Comparison of ENCODE assay signal across 9 mouse cellular contexts in the genomic region with DNA sequence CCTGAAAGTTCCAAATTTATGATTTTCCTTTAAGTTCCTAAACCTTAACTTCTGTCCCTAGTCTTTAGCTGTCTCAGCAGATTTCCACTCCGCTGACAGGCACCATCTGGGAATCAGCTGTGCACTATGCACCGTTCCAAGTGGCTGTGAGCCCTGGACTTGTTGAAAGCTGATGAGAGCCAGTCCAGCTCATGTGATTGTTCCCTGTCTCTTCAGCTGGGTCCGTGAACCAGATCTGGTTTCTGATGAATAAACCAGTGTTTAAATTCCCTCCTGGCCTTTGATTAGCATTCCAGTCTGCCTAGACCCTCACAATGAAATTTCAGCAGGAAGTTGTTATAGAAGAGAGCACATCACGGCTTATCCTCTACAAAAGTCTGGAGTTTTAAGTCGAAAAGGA. TPM values are rescaled to one million over a fixed set of nuclear protein-coding genes. Genes with fewer than 3 reads are reported as not detected.
DNase-seq lines count a peak whose midpoint lies in the region; ATAC-seq lines count a peak whose summit lies in the region.
"Had no signal": no experiment of that assay in that cellular context is flagged by ENCODE, and none has a peak within 500 bp of the region (broad histone marks: within the 10 kb centered on the region; RNA-seq: fewer than 3 reads in every experiment).

No protein-coding gene starts in this region.

- no peak overlapping the region for H3K27ac ChIP-seq in embryonic facial prominence, embryonic 11.5 days (replicated peaks; ENCODE audit: low read depth, low read length)
- no peak overlapping the region for H3K27ac ChIP-seq in neural tube, embryonic 14.5 days (ENCODE audit: low read depth, low read length)

- H3K4me3 ChIP-seq in embryonic facial prominence, embryonic 11.5 days (ENCODE audit: low read depth, low read length) = no peak overlapping the region
- H3K4me3 ChIP-seq in neural tube, embryonic 14.5 days (ENCODE audit: low read depth, low read length) = no peak overlapping the region

- no peaks in the 10 kb centered on the region for H3K36me3 ChIP-seq in embryonic facial prominence, embryonic 11.5 days (replicated peaks; ENCODE audit: control insufficient read depth, insufficient read depth, low read depth, low read length)
- H3K36me3 ChIP-seq in neural tube, embryonic 14.5 days (ENCODE audit: control insufficient read depth, insufficient read depth, low read length) = no peaks in the 10 kb centered on the region

- H3K9ac ChIP-seq in embryonic facial prominence, embryonic 11.5 days (replicated peaks; ENCODE audit: low read length) = no peak overlapping the region
- H3K9ac ChIP-seq in neural tube, embryonic 14.5 days (replicated peaks; ENCODE audit: low read depth, low read length) = no peak overlapping the region

- DNase-seq in retina, embryonic 14.5 days (ENCODE audit: low spot score) = peak; percentile 18
- no peak for DNase-seq in retina, postnatal 1 day
- peak; percentile 72 for DNase-seq in embryonic facial prominence, embryonic 11.5 days (ENCODE audit: low spot score)
- DNase-seq in heart, postnatal 10 days = peak; percentile 81 to 84
- peak; percentile 18 for DNase-seq in layer of hippocampus, adult 9-11 months

- ATAC-seq in embryonic facial prominence, embryonic 11.5 days (replicated peaks; ENCODE audit: insufficient number of reproducible peaks, low FRiP score, low TSS enrichment, low read depth) = 0 out of 2 replicates have a peak, but pooled peaks have one; percentile 62
- peak; percentile 69; the same call in 1 of the 2 replicates for ATAC-seq in neural tube, embryonic 14.5 days (ENCODE audit: low read depth)
- ATAC-seq in megakaryocyte, adult 5-6 weeks (ENCODE audit: poor library complexity, severe bottlenecking) = no peak
- no peak for ATAC-seq in erythroid progenitor cell, adult 5-6 weeks (replicated peaks; ENCODE audit: low FRiP score, poor library complexity, severe bottlenecking)

- H3K27me3 ChIP-seq in embryonic facial prominence, embryonic 11.5 days (ENCODE audit: control insufficient read depth, insufficient read depth, low read length) = no peaks in the 10 kb centered on the region
- no peaks in the 10 kb centered on the region for H3K27me3 ChIP-seq in neural tube, embryonic 14.5 days (ENCODE audit: control insufficient read depth, insufficient read depth, low read length)

- intact Hi-C loops in heart, postnatal 10 days (cut with DNase I) = no loop called here

- 22% methylated on average over 5 of the region's 5 CpGs for WGBS in embryonic facial prominence, embryonic 11.5 days
- 48% methylated on average over 5 of the region's 5 CpGs for WGBS in neural tube, embryonic 14.5 days

- no peaks in the 10 kb centered on the region for H3K9me3 ChIP-seq in embryonic facial prominence, embryonic 11.5 days (replicated peaks; ENCODE audit: control insufficient read depth, low read length)
- no peaks in the 10 kb centered on the region for H3K9me3 ChIP-seq in neural tube, embryonic 14.5 days (ENCODE audit: control insufficient read depth, low read length)

- H3K4me2 ChIP-seq in embryonic facial prominence, embryonic 11.5 days (ENCODE audit: low read depth, low read length) = no peak overlapping the region
- no peak overlapping the region for H3K4me2 ChIP-seq in neural tube, embryonic 14.5 days (ENCODE audit: low read depth, low read length)

- H3K4me1 ChIP-seq in embryonic facial prominence, embryonic 11.5 days (ENCODE audit: control insufficient read depth, insufficient read depth, low read length) = no peaks in the 10 kb centered on the region
- no peaks in the 10 kb centered on the region for H3K4me1 ChIP-seq in neural tube, embryonic 14.5 days (ENCODE audit: control insufficient read depth, insufficient read depth, low read length)

RNA-seq across cellular contexts. Expression of a gene that starts 28.3 kb away (rescaled TPM):
- polyA plus RNA-seq in embryonic facial prominence, embryonic 11.5 days (2014; fragmentation: Nextera tagmentation; extraction: Ambion mirVana) = 41.9 and 42.6 TPM in 2 replicates
- 100 to 1,000 TPM; 216 to 230 TPM for total RNA-seq in heart, postnatal 10 days (2021)
- polyA plus RNA-seq in neural tube, embryonic 14.5 days (2014; fragmentation: Nextera tagmentation; extraction: Ambion mirVana) = 6.8 and 8.7 TPM in 2 replicates
- 2.8 and 3.1 TPM in 2 replicates for total RNA-seq in megakaryocyte, adult 5-6 weeks (2015)
- 4.1 and 4.6 TPM in 2 replicates for total RNA-seq in megakaryocyte, adult 5-6 weeks (2017)
- not detected in 2 replicates for total RNA-seq in erythroid progenitor cell, adult 5-6 weeks (2015; ENCODE audit: low replicate concordance)
- not detected in 2 replicates for total RNA-seq in erythroid progenitor cell, adult 5-6 weeks (2017; ENCODE audit: low replicate concordance)

RNA-seq across cellular contexts. Expression of a gene that starts 30.0 kb away (rescaled TPM):
- not detected in 2 replicates for polyA plus RNA-seq in embryonic facial prominence, embryonic 11.5 days (2014; fragmentation: Nextera tagmentation; extraction: Ambion mirVana)
- not detected for total RNA-seq in heart, postnatal 10 days (2021)
- polyA plus RNA-seq in neural tube, embryonic 14.5 days (2014; fragmentation: Nextera tagmentation; extraction: Ambion mirVana) = 0.22 and 0.44 TPM in 2 replicates
- not detected in 2 replicates for total RNA-seq in megakaryocyte, adult 5-6 weeks (2015)
- total RNA-seq in megakaryocyte, adult 5-6 weeks (2017) = not detected in 2 replicates
- not detected in 2 replicates for total RNA-seq in erythroid progenitor cell, adult 5-6 weeks (2015; ENCODE audit: low replicate concordance)
- not detected in 2 replicates for total RNA-seq in erythroid progenitor cell, adult 5-6 weeks (2017; ENCODE audit: low replicate concordance)
- total RNA-seq: liver, adult 2 months had no signal
- polyA plus RNA-seq: liver, adult 2 months had no signal

Comparison
In these comparisons a context has a peak if more than half of its experiments do, and no peak if none do; other contexts are left out.
1. ATAC-seq: peak in embryonic facial prominence, embryonic 11.5 days (single experiment) and neural tube, embryonic 14.5 days (single experiment); none in megakaryocyte, adult 5-6 weeks (single experiment) and erythroid progenitor cell, adult 5-6 weeks (single experiment).
2. RNA of a gene that starts 28.3 kb away (total RNA-seq): 216 to 230 TPM in heart, postnatal 10 days; 2.8 to 4.6 TPM in megakaryocyte, adult 5-6 weeks and not detected in erythroid progenitor cell, adult 5-6 weeks; every median in the first group is over 10 times any median in the second.